Mouse (Mus musculus) myocyte (in vitro differentiated cells): Measurements from ENCODE around the gene Cgnl1. TPM values are rescaled to one million over a fixed set of nuclear protein-coding genes. Genes with fewer than 3 reads are reported as not detected.

Experiments
- H3K27me3 ChIP-seq: one replicate; pipeline ENCODE4 v1.6.1; 2011; ENCODE audit not compliant: control insufficient read depth, insufficient read depth, insufficient read length
- H3K36me3 ChIP-seq: one replicate; pipeline ENCODE4 v1.6.1; 2011; ENCODE audit not compliant: control insufficient read depth, insufficient read depth
- H3K4me2 ChIP-seq: one replicate; pipeline ENCODE4 v1.6.1; 2011; ENCODE audit warnings: low read depth, control low read depth
- H3K4me3 ChIP-seq: one replicate; pipeline ENCODE4 v1.5.1; 2011; ENCODE audit warnings: mild to moderate bottlenecking, control low read depth, moderate library complexity
- H3K79me2 ChIP-seq: one replicate; pipeline ENCODE4 v1.6.1; 2011; ENCODE audit not compliant: control insufficient read depth, insufficient read depth
- H3ac ChIP-seq: one replicate; pipeline ENCODE4 v1.6.1; 2011; ENCODE audit not compliant: control insufficient read depth, insufficient read length
- CEBPB ChIP-seq: IDR thresholded peaks from 2 replicates; pipeline ENCODE4 v1.6.1; 2011; ENCODE audit warnings: mild to moderate bottlenecking, moderate library complexity; ENCODE audit not compliant: poor library complexity, insufficient read depth, severe bottlenecking
- E2F4 ChIP-seq: IDR thresholded peaks from one replicate; pipeline ENCODE4 v1.6.1; 2011; ENCODE audit warnings: mild to moderate bottlenecking, control low read depth, moderate library complexity; ENCODE audit not compliant: insufficient read depth
- MAX ChIP-seq: IDR thresholded peaks from one replicate; pipeline ENCODE4 v1.6.1; 2011; ENCODE audit warnings: low read depth, mild to moderate bottlenecking, control low read depth
- MYOD1 ChIP-seq, 3 experiments: IDR thresholded peaks; one replicate each; pipeline ENCODE4 v1.6.1; 2011; ENCODE audit warnings: control low read depth in 2 of 3, low read depth in 2 of 3, mild to moderate bottlenecking in 2 of 3, moderate library complexity in 1 of 3; ENCODE audit not compliant: insufficient read length in 2 of 3, control insufficient read depth in 1 of 3
- MYOG ChIP-seq, 3 experiments: IDR thresholded peaks; one replicate each; pipeline ENCODE4 v1.6.1; 2011; ENCODE audit warnings: control low read depth in 2 of 3, low read depth in 2 of 3, mild to moderate bottlenecking in 2 of 3; ENCODE audit not compliant: insufficient read length in 2 of 3, control insufficient read depth in 1 of 3, insufficient read depth in 1 of 3
- POLR2A ChIP-seq: IDR thresholded peaks from one replicate; pipeline ENCODE4 v1.6.1; 2011; ENCODE audit warnings: low read depth, mild to moderate bottlenecking, control low read depth, moderate library complexity; ENCODE audit not compliant: insufficient read length
- POLR2AphosphoS2 ChIP-seq: IDR thresholded peaks from one replicate; pipeline ENCODE4 v1.6.1; 2011; ENCODE audit warnings: low read depth, control low read depth; ENCODE audit not compliant: insufficient read length
- REST ChIP-seq: IDR thresholded peaks from one replicate; pipeline ENCODE4 v1.6.1; 2011; ENCODE audit warnings: mild to moderate bottlenecking, control low read depth, moderate library complexity; ENCODE audit not compliant: insufficient read depth, insufficient read length
- SRF ChIP-seq: IDR thresholded peaks from one replicate; pipeline ENCODE4 v1.6.1; 2011; ENCODE audit warnings: low read depth; ENCODE audit not compliant: control insufficient read depth, insufficient read length
- TCF12 ChIP-seq: IDR thresholded peaks from one replicate; pipeline ENCODE4 v1.6.1; 2011; ENCODE audit warnings: mild to moderate bottlenecking, control low read depth; ENCODE audit not compliant: poor library complexity, insufficient read depth, severe bottlenecking
- TCF3 ChIP-seq: IDR thresholded peaks from one replicate; pipeline ENCODE4 v1.6.1; 2011; ENCODE audit warnings: low read depth, control low read depth; ENCODE audit not compliant: insufficient read length
- USF1 ChIP-seq: IDR thresholded peaks from one replicate; pipeline ENCODE4 v1.6.1; 2011; ENCODE audit warnings: low read depth, mild to moderate bottlenecking, control low read depth, moderate library complexity
- polyA plus RNA-seq: library from polyadenylated mRNA; unstranded; fragments of >200 nt; fragmentation: generic; extraction: Trizol; gene quantifications from one replicate; pipeline ENCODE4 v1.2.1, GENCODE M21; 2012; ENCODE audit warnings: missing spikeins

Cgnl1 gene
- polyA plus RNA-seq, 1 experiment = 3.7 TPM

DNA sequence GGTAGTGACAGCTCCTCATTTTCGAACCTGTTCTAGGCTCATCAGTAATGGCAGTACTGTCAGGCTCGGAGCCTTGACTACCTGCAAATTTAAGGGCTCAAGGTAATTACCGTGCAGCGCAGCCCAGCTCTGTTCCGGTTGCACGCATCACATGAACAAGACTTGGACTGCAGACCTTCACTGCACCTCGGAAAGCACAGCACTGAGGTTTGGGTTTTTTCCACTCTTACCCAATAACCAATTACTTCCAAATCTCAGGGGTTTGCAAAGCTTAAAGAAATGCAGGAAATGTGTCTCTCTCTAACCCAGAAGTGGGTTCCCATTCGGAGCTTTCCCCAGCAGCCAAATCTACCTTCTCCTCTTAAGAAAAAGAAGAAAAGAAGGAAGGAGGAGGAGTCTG, 5.1 kb downstream of the Cgnl1 start:
- Histone ChIP-seq H3ac (no peak overlapping the region), H3K79me2 (no peaks in the 10 kb centered on the region), H3K27me3 (no peaks in the 10 kb centered on the region), H3K4me3 (no peak overlapping the region), H3K4me2 (no peak overlapping the region), H3K36me3 (no peaks in the 10 kb centered on the region)
- TF ChIP-seq TCF3 = no peak
- TF ChIP-seq MAX = no peak
- no peak for TF ChIP-seq E2F4
- TF ChIP-seq POLR2A = no peak
- no peak for TF ChIP-seq USF1
- TF ChIP-seq MYOD1 (IDR thresholded peaks at IDR 0.05; ENCODE audit: control insufficient read depth in 1 of 3, insufficient read length in 2 of 3, low read depth in 2 of 3) = no peak
- TF ChIP-seq REST = no peak
- no peak for TF ChIP-seq SRF
- TF ChIP-seq POLR2AphosphoS2 = no peak
- no peak for TF ChIP-seq CEBPB
- no peak for TF ChIP-seq TCF12
- TF ChIP-seq MYOG (IDR thresholded peaks at IDR 0.05; ENCODE audit: control insufficient read depth in 1 of 3, insufficient read depth in 1 of 3, insufficient read length in 2 of 3, low read depth in 2 of 3) = no peak

GRCm38 (mm10) chr9:71764551-71764950, 6.9 kb downstream of the Cgnl1 start:
- H3ac ChIP-seq = no peak overlapping the region

DNA sequence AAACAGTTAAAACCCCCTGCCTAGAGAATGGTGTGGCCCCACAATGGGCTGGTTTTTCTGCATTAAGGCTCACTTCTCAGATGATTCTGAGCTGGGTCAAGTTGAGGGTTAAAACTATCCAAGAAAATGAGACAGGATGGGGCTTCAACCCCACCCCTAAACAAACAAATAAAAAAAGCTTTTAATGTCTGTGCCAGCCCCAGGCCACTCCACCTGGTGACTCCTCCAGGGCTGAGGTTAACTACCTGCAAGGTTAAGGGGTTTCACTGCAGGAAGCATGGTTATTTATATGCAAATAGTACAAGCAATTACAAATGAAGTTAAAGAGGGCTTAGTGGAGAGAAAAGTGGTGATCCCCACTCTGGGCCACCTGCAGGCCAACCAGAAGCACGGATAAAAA, 8.1 kb downstream of the Cgnl1 start:
- H3K4me2 ChIP-seq = no peak overlapping the region
- no peaks in the 10 kb centered on the region for H3K79me2 ChIP-seq
- H3K36me3 ChIP-seq = no peaks in the 10 kb centered on the region
- H3K4me3 ChIP-seq = no peak overlapping the region
- H3ac ChIP-seq = no peak overlapping the region
- TF ChIP-seq SRF (no peak), TCF3 (no peak), POLR2AphosphoS2 (no peak), MYOD1 (IDR thresholded peaks at IDR 0.05; ENCODE audit: control insufficient read depth in 1 of 3, insufficient read length in 2 of 3, low read depth in 2 of 3) (no peak), MYOG (IDR thresholded peaks at IDR 0.05; ENCODE audit: control insufficient read depth in 1 of 3, insufficient read depth in 1 of 3, insufficient read length in 2 of 3, low read depth in 2 of 3) (no peak), CEBPB (no peak), MAX (no peak), REST (no peak)
- H3K27me3 ChIP-seq = no peaks in the 10 kb centered on the region

More at GRCm38 (mm10) chr9:71764551-71764950, 6.9 kb downstream of the Cgnl1 start:
- Histone ChIP-seq H3K36me3 (no peaks in the 10 kb centered on the region), H3K4me3 (no peak overlapping the region), H3K27me3 (no peaks in the 10 kb centered on the region), H3K79me2 (no peaks in the 10 kb centered on the region), H3K4me2 (no peak overlapping the region)
- no peak for TF ChIP-seq TCF12
- no peak for TF ChIP-seq USF1
- no peak for TF ChIP-seq E2F4
- no peak for TF ChIP-seq MYOG (IDR thresholded peaks at IDR 0.05; ENCODE audit: control insufficient read depth in 1 of 3, insufficient read depth in 1 of 3, insufficient read length in 2 of 3, low read depth in 2 of 3)
- TF ChIP-seq REST = no peak
- TF ChIP-seq SRF = no peak
- TF ChIP-seq POLR2A = no peak
- no peak for TF ChIP-seq TCF3
- no peak for TF ChIP-seq MYOD1 (IDR thresholded peaks at IDR 0.05; ENCODE audit: control insufficient read depth in 1 of 3, insufficient read length in 2 of 3, low read depth in 2 of 3)
- no peak for TF ChIP-seq CEBPB
- TF ChIP-seq POLR2AphosphoS2 = no peak
- TF ChIP-seq MAX = no peak

DNA sequence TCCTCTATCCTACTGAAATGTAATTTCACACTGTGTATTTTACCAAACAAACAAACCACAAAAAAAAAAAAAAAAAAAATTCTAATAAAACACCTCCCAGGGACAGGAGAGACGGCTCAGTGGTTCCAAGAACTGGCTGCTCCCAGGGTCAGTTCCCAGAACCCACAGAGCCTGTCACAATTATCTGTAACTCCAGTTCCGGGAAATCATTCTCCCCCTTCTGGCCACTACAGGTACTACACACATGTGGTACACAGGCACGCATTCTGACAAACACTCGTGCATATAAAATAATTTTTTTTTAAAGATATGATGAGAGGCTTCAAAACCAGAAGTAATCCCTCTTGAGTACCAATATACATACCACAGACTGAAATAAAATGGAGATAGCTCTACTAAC, 9.7 kb downstream of the Cgnl1 start:
- no peaks in the 10 kb centered on the region for H3K79me2 ChIP-seq
- no peak overlapping the region for H3ac ChIP-seq
- no peak overlapping the region for H3K4me2 ChIP-seq
- H3K27me3 ChIP-seq = no peaks in the 10 kb centered on the region
- TF ChIP-seq MYOG (IDR thresholded peaks at IDR 0.05; ENCODE audit: control insufficient read depth in 1 of 3, insufficient read depth in 1 of 3, insufficient read length in 2 of 3, low read depth in 2 of 3) = no peak
- no peak for TF ChIP-seq MAX
- no peak for TF ChIP-seq E2F4
- no peak for TF ChIP-seq POLR2A
- no peak for TF ChIP-seq REST
- no peak for TF ChIP-seq CEBPB
- no peak for TF ChIP-seq TCF3
- TF ChIP-seq USF1 = no peak
- H3K36me3 ChIP-seq = no peaks in the 10 kb centered on the region
- H3K4me3 ChIP-seq = no peak overlapping the region

GRCm38 (mm10) chr9:71760518-71761141, 10.8 kb downstream of the Cgnl1 start:
- Histone ChIP-seq H3K4me3 (no peak overlapping the region), H3K79me2 (no peaks in the 10 kb centered on the region), H3K36me3 (no peaks in the 10 kb centered on the region), H3K4me2 (no peak overlapping the region), H3K27me3 (no peaks in the 10 kb centered on the region), H3ac (no peak overlapping the region)
- no peak for TF ChIP-seq MYOG (IDR thresholded peaks at IDR 0.05; ENCODE audit: control insufficient read depth in 1 of 3, insufficient read depth in 1 of 3, insufficient read length in 2 of 3, low read depth in 2 of 3)
